Mouse (Mus musculus) thymus, postnatal 25 days (tissue): Measurements from ENCODE around the gene Malrd1.

ENCODE experiments used
- DNase-seq: peaks from one replicate; pipeline ENCODE4 v3.0.0; 2022

Gene Malrd1

DNA sequence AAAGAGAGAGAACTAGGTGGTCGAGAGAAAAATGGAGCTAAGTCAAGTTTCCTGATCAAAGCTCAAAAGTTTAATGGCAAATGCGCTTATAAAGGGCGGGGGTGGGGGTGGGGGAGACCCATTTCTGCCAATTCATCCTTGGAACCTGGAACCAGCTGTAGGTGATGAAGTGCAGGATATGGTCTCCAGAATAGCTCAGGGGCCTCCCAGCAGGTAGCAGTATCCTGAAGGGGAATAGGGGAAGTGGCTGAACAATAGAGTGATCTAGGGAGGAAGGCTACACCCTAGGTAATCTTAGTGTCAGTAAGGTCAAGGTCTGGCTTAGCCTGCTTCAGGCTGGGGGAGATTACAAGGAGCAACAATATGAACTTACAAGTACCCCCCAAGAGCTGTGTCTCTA, 506.5 kb downstream of the Malrd1 start:
- no peak for DNase-seq

DNA sequence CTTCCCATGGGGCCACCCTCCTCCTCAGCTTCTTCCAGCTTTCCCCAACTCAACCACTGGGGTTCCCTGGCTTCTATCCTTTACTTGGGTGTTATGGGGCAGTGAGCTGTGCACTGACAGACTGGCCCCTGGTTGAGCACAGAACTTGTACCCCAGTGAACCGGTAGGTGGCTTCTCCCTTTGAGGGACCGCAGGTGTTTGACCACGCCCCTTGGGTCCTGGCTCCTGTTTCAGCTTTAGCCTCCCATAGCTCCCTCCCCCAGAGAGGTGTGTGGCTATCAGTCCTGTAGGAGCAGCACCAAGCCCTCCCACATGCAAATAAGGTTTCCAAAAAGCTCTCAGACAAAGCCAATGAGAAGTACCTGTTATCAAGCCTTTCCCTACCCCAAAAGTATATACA, 584.4 kb downstream of the Malrd1 start:
- DNase-seq: no peak

DNA sequence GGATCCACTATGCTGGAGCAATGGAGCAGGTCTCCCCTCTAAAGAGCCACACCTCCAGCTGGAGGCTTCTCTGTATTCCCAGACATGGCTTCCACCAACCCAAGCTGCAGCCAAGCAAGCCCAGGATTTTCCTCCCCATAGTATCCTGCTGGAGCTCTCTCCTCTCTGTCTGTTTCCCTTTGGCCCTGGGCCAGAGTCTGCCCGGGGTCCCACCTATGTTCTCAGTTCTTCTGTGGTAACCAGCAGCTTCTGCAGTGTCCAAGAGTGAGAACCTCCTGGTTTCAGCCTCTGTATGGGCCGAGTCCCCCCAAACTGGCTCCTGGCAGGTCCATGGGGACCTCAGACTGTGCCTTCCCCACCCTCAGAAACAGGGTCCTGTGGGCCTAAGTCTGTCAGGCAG, 587.1 kb downstream of the Malrd1 start:
- DNase-seq: no peak

DNA sequence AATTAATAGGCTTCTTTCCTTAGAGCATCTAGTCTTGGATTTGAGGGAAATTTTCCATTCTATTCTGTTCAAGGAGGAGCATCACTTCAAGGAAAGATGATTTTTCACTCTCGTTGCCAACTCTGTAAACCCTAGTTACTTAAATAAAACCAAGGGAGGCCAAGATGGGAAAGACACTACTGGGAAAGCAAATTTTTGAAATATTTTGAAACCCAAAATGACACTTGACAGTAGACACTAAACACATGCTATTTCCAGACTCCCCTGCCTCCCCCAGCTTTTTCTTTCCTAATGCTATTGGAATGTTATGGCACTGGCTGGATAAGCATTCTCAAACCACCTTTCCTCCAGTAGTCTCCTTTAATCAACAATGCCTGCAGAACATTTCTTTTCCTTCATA, 621.7 kb downstream of the Malrd1 start:
- DNase-seq: no peak

DNA sequence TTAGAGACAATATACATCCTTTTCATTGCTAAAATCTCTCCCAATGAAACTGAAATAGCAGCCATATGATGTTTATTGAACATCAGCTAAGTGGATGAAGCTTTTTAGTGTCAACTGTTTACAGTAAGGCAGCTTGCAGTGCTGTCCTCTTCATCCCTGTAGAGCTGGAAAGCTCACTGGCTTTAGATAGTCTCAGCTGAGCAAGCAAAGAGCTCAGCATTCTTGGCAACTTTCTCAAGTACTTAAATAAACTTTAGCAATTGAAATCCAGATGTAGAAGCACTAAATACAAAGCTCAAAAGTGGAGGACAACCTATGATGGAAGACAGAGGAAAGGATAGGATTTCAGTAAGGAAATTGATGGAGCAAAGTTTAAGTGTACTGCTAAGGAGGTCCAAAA, 626.3 kb downstream of the Malrd1 start:
- DNase-seq: no peak

DNA sequence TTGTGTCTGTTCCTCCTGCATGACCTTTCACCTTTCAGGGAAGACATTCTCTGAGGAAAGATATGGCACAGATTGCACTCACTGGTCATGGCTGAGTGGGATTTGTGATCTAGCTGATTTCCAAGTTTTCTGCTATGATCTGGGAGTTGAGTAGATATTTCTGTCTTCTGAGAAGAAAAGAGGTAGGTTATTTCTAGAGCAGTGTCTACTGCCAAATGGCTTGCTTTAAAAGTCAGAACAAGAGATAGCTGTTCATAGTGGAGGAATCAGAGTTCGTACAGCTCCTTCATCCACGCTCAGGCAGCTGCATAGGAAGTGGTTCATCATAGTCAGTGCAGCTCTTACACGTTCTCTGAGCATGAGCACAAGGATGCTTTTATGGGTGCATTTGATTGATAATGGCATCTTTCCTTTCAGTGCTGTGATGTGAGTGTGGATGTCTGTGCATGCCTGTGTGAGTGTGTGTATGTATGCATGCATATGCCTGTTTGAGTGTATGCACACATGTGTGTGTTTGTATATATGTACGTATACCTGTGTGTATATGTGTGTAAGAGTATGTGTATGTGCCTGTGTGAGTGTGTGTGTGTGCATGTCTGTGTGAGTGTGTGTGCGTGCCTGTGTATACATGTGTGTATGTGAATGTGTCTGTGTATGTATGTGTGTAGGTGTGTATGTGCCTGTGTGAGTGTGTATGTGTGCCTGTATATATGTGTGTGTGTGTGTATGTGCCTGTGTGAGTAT, 637.1 kb downstream of the Malrd1 start:
- DNase-seq: no peak

DNA sequence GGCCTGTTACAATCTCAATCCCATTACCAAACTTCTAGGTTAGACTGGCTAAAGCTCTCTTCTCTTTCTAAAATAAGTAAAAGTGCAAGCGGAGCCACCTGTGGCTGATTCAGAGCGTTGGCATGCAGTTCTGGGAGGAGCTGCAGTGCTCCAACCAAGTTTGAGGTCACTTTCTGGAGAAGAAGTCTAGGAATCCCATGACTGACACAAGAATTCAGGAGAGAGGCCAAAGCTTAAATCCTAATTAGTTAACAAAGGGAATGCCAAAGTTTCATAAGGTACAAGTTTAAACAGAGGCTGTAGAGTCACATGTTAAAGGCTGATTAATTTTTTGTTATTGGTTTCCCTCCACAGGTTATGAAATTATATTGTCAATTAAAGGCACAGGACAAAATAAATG, 642.3 kb downstream of the Malrd1 start:
- no peak for DNase-seq

DNA sequence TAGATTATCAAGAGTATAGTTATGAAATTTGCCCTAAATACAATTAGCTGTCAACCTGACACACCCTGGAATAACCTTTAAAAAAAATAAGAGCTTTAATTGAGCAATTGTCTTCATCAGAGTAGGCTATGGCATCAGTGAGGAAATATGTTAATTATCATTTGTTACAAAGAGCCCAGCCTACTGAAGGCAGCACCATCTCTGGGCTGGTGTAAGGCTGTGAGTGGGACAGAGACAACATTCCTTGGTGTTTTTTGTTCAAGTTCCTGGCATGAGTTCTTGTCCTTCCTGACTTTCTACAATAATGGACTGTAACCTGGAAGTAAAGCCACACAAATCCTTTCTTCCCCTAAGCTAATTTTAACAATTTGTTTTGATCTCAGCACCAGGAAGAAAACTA, 645.8 kb downstream of the Malrd1 start:
- DNase-seq: no peak

DNA sequence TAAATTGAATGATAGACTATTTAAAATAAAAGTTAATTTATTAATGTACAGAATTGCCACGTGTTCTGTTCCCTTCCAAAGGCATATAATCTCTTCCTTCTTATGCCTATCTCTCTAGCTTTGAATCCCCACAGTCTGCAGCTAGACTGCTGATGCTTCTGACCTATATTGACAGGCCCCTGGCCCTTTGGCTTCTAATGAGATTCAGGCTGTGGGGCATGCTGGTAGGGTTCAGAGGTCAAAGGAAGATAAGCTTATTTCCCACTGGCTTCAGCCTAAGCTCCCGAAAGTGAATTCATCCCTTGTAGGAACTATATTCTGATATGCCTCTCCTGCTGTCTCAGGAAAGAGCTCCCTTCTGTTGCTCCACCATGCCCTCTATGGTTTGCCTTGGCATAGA, 647.1 kb downstream of the Malrd1 start:
- DNase-seq: no peak

DNA sequence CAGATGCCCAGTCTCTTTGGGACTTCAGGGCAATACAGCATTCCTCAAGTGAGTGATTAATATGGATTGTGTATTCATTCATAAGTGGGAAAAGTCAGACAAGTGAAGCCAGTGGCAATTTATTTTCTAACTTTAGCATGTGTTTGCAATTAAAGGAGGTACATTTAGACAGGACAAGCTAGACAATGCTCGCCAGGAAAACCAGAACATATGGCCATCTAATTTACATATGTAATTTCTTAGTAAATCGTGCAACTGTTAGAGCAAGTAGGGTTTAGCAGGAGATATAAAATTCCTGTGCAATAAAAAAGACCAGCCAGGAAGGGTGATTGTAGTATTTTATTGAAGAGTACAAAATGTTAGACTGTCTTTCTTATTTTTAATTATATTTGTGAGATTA, 655.9 kb downstream of the Malrd1 start:
- DNase-seq: no peak

DNA sequence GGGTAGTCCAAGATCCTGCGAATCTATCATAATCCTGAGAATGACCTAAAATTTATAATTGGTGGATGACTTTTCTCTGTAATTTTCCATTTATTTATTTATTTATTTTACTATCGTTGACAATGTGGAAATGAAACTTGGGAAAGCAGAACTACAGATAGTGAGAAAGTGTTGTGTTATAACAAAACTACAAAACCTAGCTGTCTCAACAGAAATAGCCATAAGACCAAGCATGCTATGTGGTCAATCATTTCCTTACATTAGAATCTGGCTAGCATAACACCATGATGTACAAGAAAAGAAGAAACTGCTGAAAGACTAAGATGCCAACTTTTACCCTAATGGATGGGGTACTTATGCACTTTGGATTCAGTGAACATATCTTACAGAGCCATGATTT, 656.9 kb downstream of the Malrd1 start:
- no peak for DNase-seq

DNA sequence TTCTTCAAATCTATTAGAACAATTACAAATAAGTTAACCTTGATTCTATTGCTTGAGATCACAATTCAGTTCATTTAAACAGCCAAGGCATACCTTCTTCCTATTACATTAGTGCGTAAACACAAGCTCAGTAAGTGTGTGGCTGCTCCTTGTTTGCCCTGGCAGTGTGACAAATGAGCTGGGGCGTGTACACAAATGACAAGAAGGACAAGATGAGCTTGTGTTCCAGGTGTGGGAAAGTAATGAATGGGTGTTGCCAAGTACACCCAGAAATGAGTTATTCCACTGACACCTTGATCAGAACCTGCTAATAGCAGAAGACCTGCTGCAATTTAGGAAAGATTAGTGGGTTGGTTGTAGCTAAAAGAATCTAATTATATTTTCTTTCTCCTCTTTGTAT, 683.7 kb downstream of the Malrd1 start:
- DNase-seq: no peak

DNA sequence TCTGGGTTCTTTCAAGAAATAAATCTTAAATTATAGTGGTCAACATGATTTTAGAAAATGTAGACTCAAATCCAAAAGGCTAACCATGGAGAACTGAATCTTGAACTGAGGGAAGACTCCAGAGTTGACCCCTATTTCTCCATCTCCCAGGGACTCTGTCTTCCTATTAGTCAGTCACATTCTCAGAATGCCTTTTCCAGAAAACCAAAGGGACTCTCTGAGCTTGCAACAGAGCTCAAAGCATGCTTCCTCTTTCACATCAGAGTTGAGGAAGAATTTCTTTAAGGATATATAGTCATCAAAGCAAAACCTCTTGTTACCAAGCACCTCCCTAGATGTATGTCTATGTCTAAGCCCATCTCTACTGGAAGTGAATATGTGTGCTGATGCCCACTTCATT, 686.5 kb downstream of the Malrd1 start:
- DNase-seq: no peak

DNA sequence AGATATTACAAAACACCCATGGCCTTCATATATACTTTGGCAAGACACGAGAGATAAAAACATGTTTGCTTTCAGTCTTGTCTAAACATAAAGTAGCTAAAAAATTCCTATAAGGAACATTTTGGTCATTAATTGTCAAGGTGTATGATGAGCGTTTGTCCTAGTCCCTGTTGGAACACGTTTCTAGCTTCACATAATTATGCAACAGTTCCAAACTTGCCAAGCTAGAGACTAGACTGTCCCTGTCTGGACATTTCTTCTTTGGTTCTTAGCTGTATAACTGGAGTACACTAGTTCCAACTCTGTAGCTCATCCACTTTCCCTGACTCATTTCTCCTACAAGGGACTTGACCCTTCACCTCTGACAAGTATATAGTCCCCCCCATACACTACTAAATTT, 687.8 kb downstream of the Malrd1 start:
- DNase-seq: no peak

DNA sequence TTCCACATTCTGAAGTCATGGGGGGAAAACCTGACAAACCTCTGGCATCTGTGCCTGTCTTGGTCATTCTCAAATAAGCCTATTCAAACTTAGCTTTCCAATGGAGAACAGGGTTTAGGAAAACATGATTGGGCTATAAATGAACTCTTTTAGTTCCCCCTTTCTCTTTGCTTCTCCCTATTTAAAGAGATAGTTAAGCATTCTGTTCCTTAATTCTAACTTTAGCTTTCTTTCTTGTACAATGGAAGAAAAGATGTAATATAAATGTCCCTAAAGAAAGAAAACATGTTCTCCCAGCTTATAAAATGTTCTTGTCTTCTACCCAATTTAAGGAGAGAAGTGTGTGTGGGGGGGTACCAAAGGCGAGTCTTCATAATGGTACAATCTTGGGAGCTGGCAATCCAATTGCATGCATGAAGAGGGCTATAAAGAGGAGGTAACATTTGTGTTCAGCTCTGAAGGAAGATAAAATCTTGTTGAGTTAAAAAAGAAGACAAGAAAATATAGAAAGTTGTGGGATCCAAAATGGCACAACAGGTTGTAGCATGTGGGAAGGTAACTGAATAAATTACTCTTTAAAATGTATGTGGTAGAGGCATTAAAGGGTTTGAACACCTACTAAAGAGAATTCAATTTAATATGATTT, 702.0 kb downstream of the Malrd1 start:
- DNase-seq: no peak

DNA sequence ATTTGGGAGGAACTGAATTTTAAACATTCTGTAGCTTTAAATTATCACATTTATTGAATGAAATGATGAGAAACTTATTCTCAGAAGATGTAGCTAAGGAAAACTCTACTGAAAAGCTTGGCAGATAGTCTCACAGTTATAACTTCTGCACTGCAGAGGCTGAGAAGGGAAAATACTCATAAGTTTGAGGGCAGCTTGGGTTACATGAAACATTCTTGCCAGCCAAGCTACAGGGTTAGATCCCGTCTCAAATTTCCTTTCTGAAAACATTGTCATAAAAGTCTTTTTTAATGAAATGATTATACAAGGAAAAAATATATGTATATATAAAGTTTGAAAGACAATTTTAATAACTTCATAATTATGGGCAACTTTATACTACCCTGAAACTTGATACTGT, 714.6 kb downstream of the Malrd1 start:
- DNase-seq: no peak

DNA sequence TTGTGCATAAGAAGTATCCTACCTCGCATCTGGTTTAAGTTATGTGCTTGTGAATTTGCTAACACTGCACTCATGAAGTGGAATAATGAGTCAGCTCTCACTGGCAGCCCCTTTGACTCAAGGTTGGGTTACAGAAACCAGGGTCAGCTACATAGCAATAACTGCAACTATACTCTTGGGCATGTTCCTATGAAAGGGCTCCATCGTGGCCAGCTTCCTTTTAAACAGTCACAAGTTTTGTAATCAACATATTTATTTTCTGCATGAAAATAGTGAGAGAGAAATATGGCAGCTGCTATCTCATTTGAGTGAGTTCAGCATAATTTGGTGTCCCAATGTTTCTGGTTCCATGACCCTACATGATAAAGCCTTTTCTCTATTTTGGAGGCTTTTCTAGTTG, 716.8 kb downstream of the Malrd1 start:
- DNase-seq: no peak

DNA sequence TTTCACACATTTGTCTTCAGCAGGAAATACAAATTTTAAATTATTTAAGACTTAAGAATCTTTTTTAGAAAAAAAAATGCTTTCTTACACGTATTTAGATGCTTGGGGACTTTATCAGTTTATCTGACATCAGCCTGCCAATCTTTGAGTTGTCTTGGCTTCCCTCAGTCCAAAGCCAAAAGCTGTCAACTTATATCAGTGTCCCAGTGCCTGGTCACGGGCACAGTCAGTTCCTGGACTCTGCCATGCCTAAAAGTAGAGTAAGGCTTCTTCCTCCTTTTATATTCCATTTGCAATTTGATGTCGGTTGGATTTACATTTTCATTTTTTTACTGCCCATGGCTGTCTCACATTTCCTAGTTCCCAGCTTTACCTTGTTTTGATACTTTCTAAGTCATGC, 722.6 kb downstream of the Malrd1 start:
- no peak for DNase-seq

DNA sequence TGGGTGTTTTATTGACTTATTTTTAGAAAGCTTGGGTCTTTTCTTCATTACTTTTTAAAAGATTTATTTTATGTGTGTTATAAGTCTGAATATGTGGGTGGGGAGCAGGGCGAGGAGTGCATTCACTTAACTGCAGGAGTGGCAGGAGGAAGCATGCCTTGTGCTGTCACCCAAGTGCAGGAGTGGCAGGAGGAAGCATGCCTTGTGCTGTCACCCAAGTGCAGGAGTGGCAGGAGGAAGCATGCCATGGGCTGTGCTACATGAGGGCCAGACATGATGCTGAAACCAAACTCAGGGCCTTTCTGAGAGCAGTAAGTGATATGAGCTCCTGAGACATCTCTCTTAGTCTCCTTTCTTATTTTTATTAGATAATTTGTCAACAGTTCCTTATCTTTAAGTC, 726.0 kb downstream of the Malrd1 start:
- DNase-seq: no peak
